Mouse (Mus musculus) cerebellum, adult 8-10 months (tissue): ENCODE data around the gene Ddx1.
"Not testable (repeated sequence)": the region's sequence is repeated elsewhere in the genome, so short reads cannot be mapped to it uniquely, and the experiment has no call there.

Experiments used
- DNase-seq: peaks from one replicate; pipeline ENCODE4 v3.0.0; 2022

Ddx1 gene

GRCm38 (mm10) chr12:13202322-13202721 is 46.7 kb downstream of the Ddx1 start:
- DNase-seq = no peak

GRCm38 (mm10) chr12:13200576-13200975 is 48.4 kb downstream of the Ddx1 start:
- no peak for DNase-seq

- no peak for DNase-seq
Measured at GRCm38 (mm10) chr12:13199338-13200301, 49.4 kb downstream of the Ddx1 start.

- DNase-seq = no peak
Measured at GRCm38 (mm10) chr12:13198157-13198556, 50.9 kb downstream of the Ddx1 start.

GRCm38 (mm10) chr12:13196146-13196545 is 52.9 kb downstream of the Ddx1 start:
- no peak for DNase-seq

GRCm38 (mm10) chr12:13195506-13195905 is 53.5 kb downstream of the Ddx1 start:
- DNase-seq = no peak

- DNase-seq = no peak
Measured at GRCm38 (mm10) chr12:13188059-13188700, 60.8 kb downstream of the Ddx1 start.

- DNase-seq = no peak
Measured at GRCm38 (mm10) chr12:13186209-13186608, 62.8 kb downstream of the Ddx1 start.

GRCm38 (mm10) chr12:13184873-13185361 is 64.1 kb downstream of the Ddx1 start:
- DNase-seq = no peak

- DNase-seq = not testable (repeated sequence)
Measured at GRCm38 (mm10) chr12:13184136-13184535, 64.9 kb downstream of the Ddx1 start.

GRCm38 (mm10) chr12:13182220-13182619 is 66.8 kb downstream of the Ddx1 start:
- DNase-seq = no peak

GRCm38 (mm10) chr12:13181721-13182120 is 67.3 kb downstream of the Ddx1 start:
- no peak for DNase-seq

GRCm38 (mm10) chr12:13180715-13181335 is 68.2 kb downstream of the Ddx1 start:
- DNase-seq = no peak

- DNase-seq = no peak
Measured at GRCm38 (mm10) chr12:13180332-13180714, 68.7 kb downstream of the Ddx1 start.

GRCm38 (mm10) chr12:13177606-13178005 is 71.4 kb downstream of the Ddx1 start:
- no peak for DNase-seq

- no peak for DNase-seq
Measured at GRCm38 (mm10) chr12:13176927-13177326, 72.1 kb downstream of the Ddx1 start.

- DNase-seq = no peak
Measured at GRCm38 (mm10) chr12:13176136-13176535, 72.9 kb downstream of the Ddx1 start.

- DNase-seq = no peak
Measured at GRCm38 (mm10) chr12:13174022-13174421, 75.0 kb downstream of the Ddx1 start.

GRCm38 (mm10) chr12:13168073-13168472 is 80.9 kb downstream of the Ddx1 start:
- DNase-seq = no peak

GRCm38 (mm10) chr12:13167116-13167515 is 81.9 kb downstream of the Ddx1 start:
- no peak for DNase-seq
